Mouse (Mus musculus): ENCODE results near the gene Rfx4.

GRCm38 (mm10) chr10:84938886-84939285 lies 183.0 kb downstream of the Rfx4 start:
- TF ChIP-seq CTCF (IDR thresholded peaks at IDR 0.05) (no peak), EP300 (IDR thresholded peaks at IDR 0.05) (no peak)
